Mouse (Mus musculus): ENCODE results near the gene Apex2. TPM values are rescaled to one million over a fixed set of nuclear protein-coding genes. Genes with fewer than 3 reads are reported as not detected.

The Apex2 gene
- polyA plus RNA-seq, 2 experiments = 8.2 to 8.9 TPM

DNA sequence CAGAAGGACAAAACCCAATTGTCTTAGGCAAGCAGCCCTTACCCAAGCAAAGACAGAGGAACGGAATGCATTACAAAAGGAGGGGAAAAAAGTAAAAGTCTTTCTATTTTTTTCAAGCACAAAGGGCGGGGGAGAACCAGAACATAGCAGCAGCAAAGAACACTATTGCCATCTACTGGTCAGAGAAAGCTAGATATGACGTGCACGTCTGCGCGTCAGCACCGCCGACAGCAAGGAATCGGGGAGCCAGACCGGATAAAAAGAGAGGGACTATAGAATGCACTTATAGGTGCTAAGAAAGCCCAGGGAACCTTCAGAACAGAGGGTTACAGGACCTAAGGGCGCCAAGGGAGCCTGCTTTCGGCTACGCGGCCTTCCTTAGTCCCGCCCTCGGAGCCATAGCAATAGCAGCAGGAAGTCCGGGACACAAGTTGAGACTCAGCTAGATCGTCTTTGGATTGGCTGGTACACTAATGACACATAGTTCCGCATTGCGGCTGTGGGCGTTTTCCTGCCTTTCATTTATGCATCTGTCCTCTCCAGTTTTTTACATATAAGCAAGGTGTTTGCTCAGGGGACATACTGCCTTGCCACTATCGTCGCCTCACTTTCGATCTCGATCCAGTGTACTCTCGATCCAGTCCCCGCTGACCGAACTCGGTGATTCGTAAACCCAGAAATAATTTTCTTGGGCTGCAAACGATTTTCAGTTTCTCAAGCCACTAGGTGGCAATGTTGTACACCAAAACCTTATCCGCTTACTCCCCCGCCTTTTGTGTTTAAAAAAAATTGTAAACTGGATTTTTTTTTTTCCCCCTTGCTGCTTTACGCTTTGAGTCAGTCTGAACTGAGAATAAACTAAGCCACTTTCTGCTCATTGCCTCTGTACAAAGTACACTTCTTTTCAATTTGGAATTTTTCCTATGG is 111.6 kb downstream of the Apex2 start:
- under 1% methylated on average over 34 of the region's 34 CpGs for WGBS (ENCODE audit: insufficient replicate concordance)
- Histone ChIP-seq H3K4me2 (ENCODE audit: low read depth) (peak overlapping the region; percentile 46), H3K9me3 (ENCODE audit: control insufficient read depth, low read length) (no peaks in the 10 kb centered on the region), H3K4me1 (replicated peaks; ENCODE audit: control insufficient read depth in 2 of 2, insufficient read depth in 2 of 2, low read length in 1 of 2) (peaks cover 6 to 7% of the 10 kb centered on the region in 2 experiments; a peak in 3 of 4 replicates), H3K9ac (replicated peaks) (peak overlapping the region; percentile 71), H3K4me3 (ENCODE audit: insufficient read depth in 1 of 2, low read depth in 2 of 2, low read length in 2 of 2) (peak overlapping the region; percentile 64 to 100), H3K27me3 (ENCODE audit: control insufficient read depth, insufficient read depth, low read length) (no peaks in the 10 kb centered on the region), H3K27ac (peak overlapping the region; percentile 60), H3K36me3 (replicated peaks; ENCODE audit: control insufficient read depth, insufficient read depth, low read depth) (no peaks in the 10 kb centered on the region)
- peak; percentile 99 for ATAC-seq (ENCODE audit: insufficient read depth)
- DNase-seq (ENCODE audit: low read depth in 3 of 3, low spot score in 3 of 3) = peak; percentile 77 to 81 (median 78)
- TF ChIP-seq EP300 (IDR thresholded peaks at IDR 0.05; ENCODE audit: low read depth) (peak; percentile 59), CTCF (IDR thresholded peaks at IDR 0.05; ENCODE audit: low read depth) (peak; percentile 93)

DNA sequence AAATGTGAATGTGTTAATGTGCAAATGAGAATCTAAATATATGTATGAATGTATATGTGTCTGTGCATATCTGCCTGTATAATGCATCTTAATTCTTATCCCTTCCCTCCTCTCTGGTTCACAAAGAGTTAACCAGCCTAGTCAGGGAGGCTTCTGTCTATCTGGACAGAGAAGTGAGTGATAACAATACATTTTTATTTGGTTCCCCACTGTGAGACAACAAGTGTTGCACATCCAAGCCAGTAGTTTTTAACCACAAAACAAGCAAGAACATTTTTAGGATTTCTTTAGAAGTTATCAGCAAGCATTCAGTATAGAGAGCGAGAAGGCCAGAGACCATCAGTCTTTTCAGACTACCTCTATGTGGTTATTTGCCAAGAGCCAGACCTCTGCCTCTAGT is 118.3 kb downstream of the Apex2 start:
- no peaks in the 10 kb centered on the region for H3K36me3 ChIP-seq (replicated peaks; ENCODE audit: control insufficient read depth, insufficient read depth, low read depth)
- ATAC-seq (ENCODE audit: insufficient read depth) (no peak), DNase-seq (ENCODE audit: low read depth in 3 of 3, low spot score in 3 of 3) (no peak)
- TF ChIP-seq CTCF (IDR thresholded peaks at IDR 0.05; ENCODE audit: low read depth) (no peak), EP300 (IDR thresholded peaks at IDR 0.05; ENCODE audit: low read depth) (no peak)
- H3K4me2 ChIP-seq (ENCODE audit: low read depth) = no peak overlapping the region
- no peak overlapping the region for H3K27ac ChIP-seq
- H3K9ac ChIP-seq (replicated peaks) = no peak overlapping the region
- H3K9me3 ChIP-seq (ENCODE audit: control insufficient read depth, low read length) = no peaks in the 10 kb centered on the region
- 28% methylated on average over 1 of the region's 1 CpGs for WGBS (ENCODE audit: insufficient replicate concordance)
- H3K4me3 ChIP-seq (ENCODE audit: insufficient read depth in 1 of 2, low read depth in 2 of 2, low read length in 2 of 2) = no peak overlapping the region
- peaks cover 2 to 9% of the 10 kb centered on the region in 2 experiments; a peak in 3 of 4 replicates for H3K4me1 ChIP-seq (replicated peaks; ENCODE audit: control insufficient read depth in 2 of 2, insufficient read depth in 2 of 2, low read length in 1 of 2)
- H3K27me3 ChIP-seq (ENCODE audit: control insufficient read depth, insufficient read depth, low read length) = no peaks in the 10 kb centered on the region

Small RNA genes lying within 50 kb of the gene (microRNA-seq; reads per million reads assigned to microRNA genes)
- gene Mir3620 = not detected

Other genes starting within 250 kb of the Apex2 start
- 4.9 and 10.1 TPM in 2 replicates for gene Tmem29, start 130.7 kb downstream of the Apex2 start, polyA plus RNA-seq (2012; rRNA removed)
- 14.8 and 15.7 TPM in 2 replicates for gene Tmem29, start 130.7 kb downstream of the Apex2 start, polyA plus RNA-seq (2014; fragmentation: Nextera tagmentation; extraction: Ambion mirVana)
- 897 and 1,006 TPM in 2 replicates for gene Alas2, start 42.5 kb downstream of the Apex2 start, polyA plus RNA-seq (2012; rRNA removed)
- 977 and 1,008 TPM in 2 replicates for gene Alas2, start 42.5 kb downstream of the Apex2 start, polyA plus RNA-seq (2014; fragmentation: Nextera tagmentation; extraction: Ambion mirVana)
- 6.2 TPM in 2 replicates for gene Pfkfb1, start 1.6 kb downstream of the Apex2 start, polyA plus RNA-seq (2012; rRNA removed)
- 7.3 TPM in 2 replicates for gene Pfkfb1, start 1.6 kb downstream of the Apex2 start, polyA plus RNA-seq (2014; fragmentation: Nextera tagmentation; extraction: Ambion mirVana)
- 0.94 and 1.0 TPM in 2 replicates for gene Tro, start 67.7 kb upstream of the Apex2 start, polyA plus RNA-seq (2012; rRNA removed)
- 0.50 and 1.0 TPM in 2 replicates for gene Tro, start 67.7 kb upstream of the Apex2 start, polyA plus RNA-seq (2014; fragmentation: Nextera tagmentation; extraction: Ambion mirVana)
- gene Maged2, start 224.5 kb upstream of the Apex2 start, polyA plus RNA-seq (2012; rRNA removed) = 19.2 and 22.9 TPM in 2 replicates
- gene Maged2, start 224.5 kb upstream of the Apex2 start, polyA plus RNA-seq (2014; fragmentation: Nextera tagmentation; extraction: Ambion mirVana) = 53.1 and 58.1 TPM in 2 replicates

All from liver, embryonic 14.5 days (tissue).